Mouse (Mus musculus) kidney, postnatal 36 days (tissue): ENCODE results near the gene Samd4.
A peak's percentile ranks its signal among the peaks of the same experiment; 100 is the strongest.

ENCODE experiments used
- DNase-seq, 2 experiments: peaks; one replicate each; pipeline ENCODE4 v3.0.0; 2021 to 2022; ENCODE audit warnings: mixed read lengths in 2 of 2

Gene Samd4

GRCm38 (mm10) chr14:46882431-46883067 lies at the start of gene Samd4:
Samd4 (plus strand) TSS chr14:46882854.
- peak; percentile 90 to 92 for DNase-seq

GRCm38 (mm10) chr14:46839326-46839725 lies 43.3 kb upstream of the Samd4 start:
- DNase-seq, result no peak

GRCm38 (mm10) chr14:46845706-46846105 lies 36.9 kb upstream of the Samd4 start:
- no peak for DNase-seq

GRCm38 (mm10) chr14:46848063-46848590 lies 34.5 kb upstream of the Samd4 start:
- DNase-seq, result peak in 1 of 2 experiments; percentile 12

- DNase-seq, result no peak
Measured at GRCm38 (mm10) chr14:46848736-46849135, 33.9 kb upstream of the Samd4 start.

- DNase-seq, result no peak
Measured at GRCm38 (mm10) chr14:46849769-46850168, 32.9 kb upstream of the Samd4 start.

- DNase-seq, result no peak
Measured at GRCm38 (mm10) chr14:46853677-46854076, 29.0 kb upstream of the Samd4 start.

GRCm38 (mm10) chr14:46862922-46863321 lies 19.7 kb upstream of the Samd4 start:
- DNase-seq, result no peak

GRCm38 (mm10) chr14:46880935-46881334 lies 1.7 kb upstream of the Samd4 start:
- DNase-seq, result peak; percentile 71 to 84

- peak; percentile 35 to 60 for DNase-seq
Measured at GRCm38 (mm10) chr14:46881581-46882430, 848 bp upstream of the Samd4 start.

- peak; percentile 46 to 67 for DNase-seq
Measured at GRCm38 (mm10) chr14:46883068-46883870, 615 bp downstream of the Samd4 start.

- DNase-seq, result peak; percentile 28 to 44
Measured at GRCm38 (mm10) chr14:46883871-46884441, 1.3 kb downstream of the Samd4 start.

GRCm38 (mm10) chr14:46884701-46885428 lies 2.2 kb downstream of the Samd4 start:
- DNase-seq, result peak; percentile 48 to 69

- no peak for DNase-seq
Measured at GRCm38 (mm10) chr14:46885429-46885755, 2.7 kb downstream of the Samd4 start.

GRCm38 (mm10) chr14:46885891-46886301 lies 3.2 kb downstream of the Samd4 start:
- DNase-seq, result peak; percentile 28 to 30

GRCm38 (mm10) chr14:46889096-46889495 lies 6.4 kb downstream of the Samd4 start:
- DNase-seq, result no peak

GRCm38 (mm10) chr14:46893961-46894360 lies 11.3 kb downstream of the Samd4 start:
- no peak for DNase-seq

- DNase-seq, result no peak
Measured at GRCm38 (mm10) chr14:46897953-46898352, 15.3 kb downstream of the Samd4 start.

- DNase-seq, result no peak
Measured at GRCm38 (mm10) chr14:46898626-46899025, 16.0 kb downstream of the Samd4 start.

GRCm38 (mm10) chr14:46902498-46903087 lies 19.9 kb downstream of the Samd4 start:
- no peak for DNase-seq

- DNase-seq, result no peak
Measured at GRCm38 (mm10) chr14:46904276-46904675, 21.6 kb downstream of the Samd4 start.

GRCm38 (mm10) chr14:46908858-46909257 lies 26.2 kb downstream of the Samd4 start:
- DNase-seq, result no peak
